Mouse (Mus musculus) MEL (cell line): ENCODE results near the gene Soga1. TPM values are rescaled to one million over a fixed set of nuclear protein-coding genes. Genes with fewer than 3 reads are reported as not detected.

Experiments
- DNase-seq: peaks from one replicate; pipeline ENCODE4 v3.0.0; 2011; ENCODE audit warnings: low read depth, low spot score
- H3K27ac ChIP-seq: 2 replicates; pipeline ENCODE4 v1.5.1; 2012; ENCODE audit warnings: low read depth, mild to moderate bottlenecking, control low read depth, low read length, moderate library complexity; ENCODE audit not compliant: control insufficient read depth
- H3K27me3 ChIP-seq, 2 experiments: fragments of 150-350 bp in 1 of 2; sonication (generic) in 1 of 2; 2 replicates each; pipeline ENCODE4 v1.6.1; 2012; ENCODE audit warnings: low read length in 2 of 2, mild to moderate bottlenecking in 2 of 2, improper control_type of control experiment in 1 of 2, moderate library complexity in 1 of 2; ENCODE audit not compliant: insufficient read depth in 2 of 2, control insufficient read depth in 1 of 2
- H3K36me3 ChIP-seq, 2 experiments: 2 replicates each; pipeline ENCODE4 v1.6.1; 2012 to 2014; ENCODE audit warnings: low read length in 2 of 2, improper control_type of control experiment in 1 of 2, inconsistent platforms in 1 of 2, mild to moderate bottlenecking in 1 of 2; ENCODE audit not compliant: insufficient read depth in 2 of 2, control insufficient read depth in 1 of 2
- H3K4me1 ChIP-seq, 2 experiments: fragments of 150-350 bp in 1 of 2; sonication (generic) in 1 of 2; 2 replicates each; pipeline ENCODE4 v1.6.1; 2012; ENCODE audit warnings: low read length in 2 of 2, improper control_type of control experiment in 1 of 2, mild to moderate bottlenecking in 1 of 2; ENCODE audit not compliant: insufficient read depth in 2 of 2, control insufficient read depth in 1 of 2
- H3K4me3 ChIP-seq, 2 experiments: fragments of 150-350 bp in 1 of 2; sonication (generic) in 1 of 2; 2 replicates each; pipeline ENCODE4 v1.5.1; 2012; ENCODE audit warnings: low read depth in 2 of 2, low read length in 2 of 2, mild to moderate bottlenecking in 2 of 2, moderate library complexity in 2 of 2, control low read depth in 1 of 2, improper control_type of control experiment in 1 of 2; ENCODE audit not compliant: control insufficient read depth in 1 of 2, insufficient read depth in 1 of 2
- H3K79me2 ChIP-seq: 2 replicates; pipeline ENCODE4 v1.6.1; 2012; ENCODE audit warnings: mild to moderate bottlenecking, low read length, moderate library complexity; ENCODE audit not compliant: control insufficient read depth, poor library complexity, insufficient read depth
- H3K9ac ChIP-seq: 2 replicates; pipeline ENCODE4 v1.6.1; 2012; ENCODE audit warnings: low read depth, mild to moderate bottlenecking, control low read depth, low read length, moderate library complexity; ENCODE audit not compliant: control insufficient read depth, poor library complexity, severe bottlenecking
- H3K9me3 ChIP-seq: fragments of 150-350 bp; sonication (generic); replicated peaks from 2 replicates; pipeline ENCODE4 v1.6.1; 2012; ENCODE audit warnings: mild to moderate bottlenecking, low read length, improper control_type of control experiment, moderate library complexity; ENCODE audit not compliant: insufficient read depth
- BHLHE40 ChIP-seq: IDR thresholded peaks from 2 replicates; pipeline ENCODE4 v1.6.1; 2012; ENCODE audit warnings: low read depth, mild to moderate bottlenecking, inconsistent platforms, low read length, improper control_type of control experiment, borderline replicate concordance
- CHD2 ChIP-seq: IDR thresholded peaks from 2 replicates; pipeline ENCODE4 v1.6.1; 2011; ENCODE audit warnings: low read length, improper control_type of control experiment
- CTCF ChIP-seq, 3 experiments: IDR thresholded peaks in 2 of 3; conservative IDR thresholded peaks in 1 of 3; 2 replicates each; pipeline ENCODE4 v1.5.1; 2011 to 2012; ENCODE audit warnings: low read length in 3 of 3, low read depth in 2 of 3, mild to moderate bottlenecking in 2 of 3, improper control_type of control experiment in 1 of 3, inconsistent platforms in 1 of 3, mixed read lengths in 1 of 3, moderate library complexity in 1 of 3; ENCODE audit not compliant: control insufficient read depth in 1 of 3, insufficient read depth in 1 of 3, poor library complexity in 1 of 3, severe bottlenecking in 1 of 3
- E2F4 ChIP-seq: IDR thresholded peaks from 2 replicates; pipeline ENCODE4 v1.6.1; 2011; ENCODE audit warnings: low read depth, low read length, improper control_type of control experiment, borderline replicate concordance
- GATA1 ChIP-seq: IDR thresholded peaks from 2 replicates; pipeline ENCODE4 v1.6.1; 2011; ENCODE audit warnings: low read depth, low read length, improper control_type of control experiment
- HCFC1 ChIP-seq: IDR thresholded peaks from 2 replicates; pipeline ENCODE4 v1.6.1; 2012; ENCODE audit warnings: low read depth, mild to moderate bottlenecking, inconsistent platforms, low read length, improper control_type of control experiment, moderate library complexity
- JUND ChIP-seq: IDR thresholded peaks from 2 replicates; pipeline ENCODE4 v1.6.1; 2011; ENCODE audit warnings: low read depth, mild to moderate bottlenecking, improper control_type of control experiment, low read length
- KAT2A ChIP-seq: conservative IDR thresholded peaks from 2 replicates; pipeline ENCODE4 v1.6.1; 2012; ENCODE audit warnings: low read depth, low read length, improper control_type of control experiment, inconsistent platforms
- MAX ChIP-seq: IDR thresholded peaks from 2 replicates; pipeline ENCODE4 v1.6.1; 2011; ENCODE audit warnings: low read length, improper control_type of control experiment
- MEF2A ChIP-seq: IDR thresholded peaks from 2 replicates; pipeline ENCODE4 v1.6.1; 2014; ENCODE audit warnings: low read depth, mild to moderate bottlenecking, inconsistent platforms, low read length, improper control_type of control experiment; ENCODE audit not compliant: poor library complexity, insufficient replicate concordance, severe bottlenecking; ENCODE audit errors: extremely low read depth
- MXI1 ChIP-seq: IDR thresholded peaks from 2 replicates; pipeline ENCODE4 v1.6.1; 2011; ENCODE audit warnings: mild to moderate bottlenecking, low read depth, low read length, improper control_type of control experiment
- MYB ChIP-seq: IDR thresholded peaks from 2 replicates; pipeline ENCODE4 v1.6.1; 2011; ENCODE audit warnings: mild to moderate bottlenecking, low read depth, low read length, improper control_type of control experiment
- NRF1 ChIP-seq: IDR thresholded peaks from 2 replicates; pipeline ENCODE4 v1.6.1; 2014; ENCODE audit warnings: low read depth, mild to moderate bottlenecking, inconsistent platforms, low read length, improper control_type of control experiment, moderate library complexity; ENCODE audit not compliant: poor library complexity, insufficient read depth, severe bottlenecking
- RAD21 ChIP-seq: IDR thresholded peaks from 2 replicates; pipeline ENCODE4 v1.6.1; 2011; ENCODE audit warnings: mild to moderate bottlenecking, low read depth, low read length, improper control_type of control experiment
- RCOR1 ChIP-seq: IDR thresholded peaks from 2 replicates; pipeline ENCODE4 v1.6.1; 2012; ENCODE audit warnings: low read depth, mild to moderate bottlenecking, inconsistent platforms, low read length, improper control_type of control experiment
- TAL1 ChIP-seq: IDR thresholded peaks from 2 replicates; pipeline ENCODE4 v1.6.1; 2012; ENCODE audit warnings: mild to moderate bottlenecking, inconsistent platforms, low read length, moderate library complexity, mixed read lengths
- TBP ChIP-seq: IDR thresholded peaks from 2 replicates; pipeline ENCODE4 v1.8.0; 2011; ENCODE audit warnings: low read depth, low read length, improper control_type of control experiment
- TCF12 ChIP-seq: IDR thresholded peaks from 2 replicates; pipeline ENCODE4 v1.6.1; 2014; ENCODE audit warnings: low read depth, mild to moderate bottlenecking, inconsistent platforms, low read length, improper control_type of control experiment, moderate library complexity
- UBTF ChIP-seq: IDR thresholded peaks from 2 replicates; pipeline ENCODE4 v1.6.1; 2012; ENCODE audit warnings: low read depth, mild to moderate bottlenecking, inconsistent platforms, low read length, improper control_type of control experiment, moderate library complexity, borderline replicate concordance; ENCODE audit not compliant: insufficient read depth
- USF1 ChIP-seq: IDR thresholded peaks from 2 replicates; pipeline ENCODE4 v1.6.1; 2014; ENCODE audit warnings: low read depth, mild to moderate bottlenecking, inconsistent platforms, low read length, improper control_type of control experiment, moderate library complexity
- USF2 ChIP-seq, 2 experiments: IDR thresholded peaks; 2 replicates each; pipeline ENCODE4 v1.6.1; 2011 to 2012; ENCODE audit warnings: improper control_type of control experiment in 2 of 2, low read length in 2 of 2, borderline replicate concordance in 1 of 2, inconsistent platforms in 1 of 2, low read depth in 1 of 2, mild to moderate bottlenecking in 1 of 2; ENCODE audit not compliant: insufficient read depth in 1 of 2
- ZC3H11A ChIP-seq: IDR thresholded peaks from 2 replicates; pipeline ENCODE4 v1.6.1; 2012; ENCODE audit warnings: low read depth, mild to moderate bottlenecking, inconsistent platforms, low read length, improper control_type of control experiment
- ZNF384 ChIP-seq: IDR thresholded peaks from 2 replicates; pipeline ENCODE4 v1.6.1; 2012; ENCODE audit warnings: low read depth, mild to moderate bottlenecking, inconsistent platforms, low read length, improper control_type of control experiment
- polyA plus RNA-seq, 2 experiments: library from polyadenylated mRNA; stranded (reverse) in 1 of 2; unstranded in 1 of 2; fragments of >175 nt in 1 of 2; fragments of >200 nt in 1 of 2; gene quantifications; 2 replicates each; pipeline versions ENCODE4 v1.2.1 to v1.2.4; 2012; ENCODE audit warnings: low replicate concordance in 2 of 2, low read depth in 1 of 2; ENCODE audit not compliant: insufficient read length in 2 of 2, insufficient read depth in 1 of 2, missing spikeins in 1 of 2
- total RNA-seq: library from RNA; depleted of rRNA; stranded (reverse); fragments of 300-350 nt; gene quantifications from 2 replicates; pipeline ENCODE4 v1.2.3, GENCODE M21; 2012

Gene Soga1
- total and polyA plus RNA-seq, 3 experiments, result 0.50 to 2.0 TPM; not detected in 1

DNA sequence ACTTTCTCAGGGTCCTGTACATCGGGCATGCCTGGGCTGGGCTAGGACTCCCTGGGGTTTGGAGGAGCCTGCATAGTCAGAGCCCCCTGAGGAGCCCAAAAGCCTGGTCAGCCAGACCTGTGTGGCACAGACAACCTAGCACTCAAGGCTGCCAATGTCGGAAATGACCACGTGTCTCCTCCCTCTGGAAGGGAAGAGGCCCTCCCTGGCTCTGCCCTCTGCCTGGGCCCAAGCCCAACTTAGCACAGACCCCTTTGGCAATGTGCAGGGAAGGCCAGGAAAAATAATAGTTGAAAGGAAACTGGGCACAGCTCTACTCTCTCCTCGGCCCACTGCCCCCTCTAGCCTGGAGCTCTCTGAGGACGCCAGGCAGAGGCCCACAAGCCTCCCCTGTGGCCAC, 24.2 kb downstream of the Soga1 start:
- no peak for DNase-seq
- H3K79me2 ChIP-seq, result no peaks in the 10 kb centered on the region
- H3K36me3 ChIP-seq, result no peaks in the 10 kb centered on the region
- no peak overlapping the region for H3K4me3 ChIP-seq
- TF ChIP-seq CHD2 (no peak), MYB (no peak), MEF2A (no peak), USF2 (IDR thresholded peaks at IDR 0.05; ENCODE audit: borderline replicate concordance in 1 of 2, insufficient read depth in 1 of 2, low read depth in 1 of 2, low read length in 2 of 2) (no peak), MAX (no peak), E2F4 (no peak), BHLHE40 (no peak), JUND (no peak), NRF1 (no peak), USF1 (no peak), CTCF (IDR thresholded peaks at IDR 0.05 in 2 of 3, conservative IDR thresholded peaks at IDR 0.05 in 1 of 3; ENCODE audit: control insufficient read depth in 1 of 3, insufficient read depth in 1 of 3, low read depth in 2 of 3, low read length in 3 of 3, poor library complexity in 1 of 3, severe bottlenecking in 1 of 3) (no peak), TCF12 (no peak), UBTF (no peak), TAL1 (no peak), ZC3H11A (no peak), HCFC1 (no peak), RCOR1 (no peak)
- no peak overlapping the region for H3K9ac ChIP-seq
- no peaks in the 10 kb centered on the region for H3K4me1 ChIP-seq
- no peak overlapping the region for H3K27ac ChIP-seq
- no peaks in the 10 kb centered on the region for H3K9me3 ChIP-seq
- H3K27me3 ChIP-seq, result peaks cover 0 to 4% of the 10 kb centered on the region in 2 experiments; a peak in 2 of 4 replicates

DNA sequence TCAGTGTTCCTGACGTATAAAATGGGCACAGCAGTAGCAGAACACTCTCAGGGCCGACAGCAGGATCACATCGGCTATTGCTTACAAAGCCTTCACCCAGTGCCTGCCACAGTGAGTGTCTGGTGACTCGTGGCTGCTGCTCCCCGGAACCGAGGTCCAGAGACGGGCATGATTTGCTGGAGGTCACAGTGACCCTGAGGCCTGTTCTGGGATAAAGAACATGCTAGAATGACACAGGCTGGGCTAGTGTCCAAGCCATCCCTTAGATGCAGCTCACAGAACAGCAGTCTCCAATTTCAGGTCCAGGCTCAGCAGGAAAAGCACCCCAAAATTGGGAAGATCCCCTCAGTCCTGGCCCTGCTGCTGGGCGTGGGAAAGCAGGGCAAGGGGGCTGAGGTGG, 24.8 kb downstream of the Soga1 start:
- Histone ChIP-seq H3K9ac (no peak overlapping the region), H3K9me3 (no peaks in the 10 kb centered on the region), H3K4me3 (no peak overlapping the region), H3K36me3 (no peaks in the 10 kb centered on the region), H3K27ac (no peak overlapping the region), H3K79me2 (no peaks in the 10 kb centered on the region), H3K4me1 (no peaks in the 10 kb centered on the region), H3K27me3 (peaks cover 0 to 4% of the 10 kb centered on the region in 2 experiments; a peak in 2 of 4 replicates)
- no peak for TF ChIP-seq ZNF384
- no peak for TF ChIP-seq TBP
- TF ChIP-seq KAT2A, result no peak
- no peak for TF ChIP-seq RAD21
- TF ChIP-seq RCOR1, result no peak
- TF ChIP-seq MYB, result no peak
- no peak for TF ChIP-seq GATA1
- TF ChIP-seq MXI1, result no peak
- DNase-seq, result no peak
